Mouse (Mus musculus) liver, embryonic 14.5 days (tissue): ENCODE results near the gene Rpusd2.

Source experiments
- CTCF ChIP-seq: IDR thresholded peaks from 2 replicates; pipeline ENCODE4 v1.5.1; 2016; ENCODE audit warnings: antibody characterized with exemption, low read depth, control low read depth
- EP300 ChIP-seq: IDR thresholded peaks from 2 replicates; pipeline ENCODE4 v1.6.1; 2016; ENCODE audit warnings: antibody characterized with exemption, low read depth

GRCm38 (mm10) chr2:119032191-119032590, 2.4 kb upstream of the Rpusd2 start:
- TF ChIP-seq CTCF (no peak), EP300 (no peak)
